Mouse (Mus musculus): ENCODE results near the gene Enc1. TPM values are rescaled to one million over a fixed set of nuclear protein-coding genes. Genes with fewer than 3 reads are reported as not detected.

The Enc1 gene
- polyA plus RNA-seq, 1 experiment from 2014 or later = 143 TPM

DNA sequence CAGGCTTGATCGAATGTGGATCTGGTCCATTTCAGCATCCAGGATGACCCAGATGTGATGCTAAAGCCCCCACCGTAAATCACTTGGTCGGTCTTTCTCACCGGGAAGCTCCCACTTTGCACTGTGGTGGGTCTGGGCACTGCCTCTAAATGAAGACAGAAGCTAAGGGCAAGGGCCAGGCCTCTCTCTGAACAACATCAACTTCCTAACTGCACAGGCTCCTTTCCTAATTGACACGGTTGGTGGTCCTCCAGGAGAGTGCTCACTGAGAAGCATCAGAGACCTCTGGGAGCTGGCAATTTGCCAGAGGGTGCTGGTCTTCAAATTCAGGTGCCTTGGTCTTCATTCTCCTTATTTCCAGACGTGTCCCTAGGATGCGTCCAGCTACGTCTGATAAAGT is 17.0 kb upstream of the Enc1 start:
- H3K9ac ChIP-seq (replicated peaks; ENCODE audit: low read depth, low read length) = no peak overlapping the region
- no peaks in the 10 kb centered on the region for H3K36me3 ChIP-seq (ENCODE audit: control insufficient read depth, insufficient read depth)
- no peak overlapping the region for H3K4me3 ChIP-seq (replicated peaks; ENCODE audit: low read length)
- H3K27me3 ChIP-seq (replicated peaks; ENCODE audit: control insufficient read depth, insufficient read depth, low read length) = no peaks in the 10 kb centered on the region
- H3K9me3 ChIP-seq (ENCODE audit: control insufficient read depth, low read length) = no peaks in the 10 kb centered on the region
- no peak for ATAC-seq
- no peak overlapping the region for H3K27ac ChIP-seq (ENCODE audit: low read length)
- 84% methylated on average over 8 of the region's 8 CpGs for WGBS
- H3K4me2 ChIP-seq (ENCODE audit: low read length) = no peak overlapping the region
- H3K4me1 ChIP-seq (replicated peaks; ENCODE audit: control insufficient read depth, insufficient read depth, low read length) = no peaks in the 10 kb centered on the region

DNA sequence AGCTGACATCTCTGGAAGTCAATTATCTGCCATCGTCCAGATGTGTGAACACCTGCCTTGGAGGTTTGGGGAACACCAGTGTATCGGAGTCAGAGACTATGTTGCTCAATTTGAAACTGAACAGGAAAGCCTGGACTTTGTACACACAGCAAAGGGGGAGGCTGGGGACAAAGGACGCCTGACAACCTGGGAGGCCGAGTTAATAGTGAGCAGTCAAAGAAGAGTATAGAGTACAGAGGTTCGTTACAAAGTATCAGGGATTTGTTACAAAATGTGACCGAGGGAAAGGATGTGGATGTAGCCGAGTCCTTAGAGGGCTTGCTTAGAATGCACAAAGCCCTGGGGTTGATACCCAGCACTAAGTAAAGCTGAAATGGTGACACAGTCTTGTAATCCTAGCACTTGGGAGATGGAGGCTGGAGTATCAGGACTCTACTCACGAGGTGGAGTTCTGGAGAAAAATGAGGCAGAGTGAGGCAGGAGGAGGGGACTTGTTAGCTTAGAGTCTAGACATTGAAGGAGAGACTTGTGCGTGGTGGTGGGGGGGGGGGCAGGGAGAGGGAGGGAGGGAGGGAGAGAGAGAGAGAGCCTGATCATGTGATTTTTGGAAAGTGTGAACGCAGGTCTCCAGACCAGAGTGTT is 16.4 kb upstream of the Enc1 start:
- no peak overlapping the region for H3K9ac ChIP-seq (replicated peaks; ENCODE audit: low read depth, low read length)
- ATAC-seq = no peak
- H3K4me1 ChIP-seq (replicated peaks; ENCODE audit: control insufficient read depth, insufficient read depth, low read length) = no peaks in the 10 kb centered on the region
- H3K4me3 ChIP-seq (replicated peaks; ENCODE audit: low read length) = no peak overlapping the region
- no peak overlapping the region for H3K4me2 ChIP-seq (ENCODE audit: low read length)
- H3K27me3 ChIP-seq (replicated peaks; ENCODE audit: control insufficient read depth, insufficient read depth, low read length) = no peaks in the 10 kb centered on the region
- H3K36me3 ChIP-seq (ENCODE audit: control insufficient read depth, insufficient read depth) = no peaks in the 10 kb centered on the region
- H3K27ac ChIP-seq (ENCODE audit: low read length) = no peak overlapping the region
- no peaks in the 10 kb centered on the region for H3K9me3 ChIP-seq (ENCODE audit: control insufficient read depth, low read length)
- WGBS = 57% methylated on average over 10 of the region's 10 CpGs

DNA sequence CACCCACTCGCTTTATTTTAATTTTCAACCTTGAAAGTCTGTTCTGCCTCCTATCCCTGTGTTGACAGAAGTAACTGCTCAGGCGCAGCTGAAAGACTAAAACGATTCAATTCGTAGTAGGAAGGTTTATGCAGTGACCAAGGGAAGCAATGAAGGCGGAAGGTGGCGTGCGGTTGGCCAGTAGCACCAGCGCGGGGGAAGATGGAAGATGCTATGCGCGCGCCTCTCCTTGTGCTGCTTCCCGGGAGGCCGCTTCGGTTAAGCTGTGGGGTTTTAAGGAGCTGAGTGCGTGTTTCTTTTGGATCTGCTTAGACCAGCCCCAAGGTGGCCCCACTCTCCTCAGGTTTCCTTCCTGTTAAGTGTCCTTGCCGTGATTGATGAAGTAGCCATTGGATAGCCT is 15.8 kb upstream of the Enc1 start:
- WGBS = 83% methylated on average over 17 of the region's 17 CpGs
- H3K27me3 ChIP-seq (replicated peaks; ENCODE audit: control insufficient read depth, insufficient read depth, low read length) = no peaks in the 10 kb centered on the region

DNA sequence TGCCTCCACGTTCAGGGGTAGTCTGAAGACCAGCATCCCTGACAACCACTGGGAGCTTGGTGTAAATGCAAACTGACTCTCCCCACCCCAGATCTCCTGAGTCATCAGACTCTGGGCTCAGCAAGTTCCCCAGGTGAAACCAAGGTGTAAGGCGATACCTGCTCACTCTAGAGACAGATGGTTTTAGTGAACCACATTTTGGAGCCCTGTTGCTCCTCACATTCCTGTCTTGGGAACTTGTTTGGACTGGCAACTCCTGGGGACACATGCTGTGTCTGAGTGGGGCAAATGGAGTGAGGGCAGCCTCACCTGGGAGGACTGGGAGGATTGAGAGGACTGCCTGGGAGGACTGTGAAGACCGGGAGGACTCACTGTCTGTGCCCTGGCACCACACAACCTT is 13.1 kb upstream of the Enc1 start:
- Histone ChIP-seq H3K9ac (replicated peaks; ENCODE audit: low read depth, low read length) (no peak overlapping the region), H3K4me3 (replicated peaks; ENCODE audit: low read length) (no peak overlapping the region), H3K9me3 (ENCODE audit: control insufficient read depth, low read length) (no peaks in the 10 kb centered on the region), H3K4me1 (replicated peaks; ENCODE audit: control insufficient read depth, insufficient read depth, low read length) (no peaks in the 10 kb centered on the region), H3K27ac (ENCODE audit: low read length) (no peak overlapping the region), H3K36me3 (ENCODE audit: control insufficient read depth, insufficient read depth) (no peaks in the 10 kb centered on the region), H3K27me3 (replicated peaks; ENCODE audit: control insufficient read depth, insufficient read depth, low read length) (no peaks in the 10 kb centered on the region), H3K4me2 (ENCODE audit: low read length) (no peak overlapping the region)
- ATAC-seq = no peak
- 95% methylated on average over 3 of the region's 3 CpGs for WGBS

More for the DNA sequence above, 15.8 kb upstream of the Enc1 start:
- H3K9me3 ChIP-seq (ENCODE audit: control insufficient read depth, low read length) = no peaks in the 10 kb centered on the region
- H3K4me3 ChIP-seq (replicated peaks; ENCODE audit: low read length) = no peak overlapping the region
- no peak for ATAC-seq
- H3K4me1 ChIP-seq (replicated peaks; ENCODE audit: control insufficient read depth, insufficient read depth, low read length) = no peaks in the 10 kb centered on the region
- H3K36me3 ChIP-seq (ENCODE audit: control insufficient read depth, insufficient read depth) = no peaks in the 10 kb centered on the region
- H3K9ac ChIP-seq (replicated peaks; ENCODE audit: low read depth, low read length) = no peak overlapping the region
- H3K27ac ChIP-seq (ENCODE audit: low read length) = no peak overlapping the region
- no peak overlapping the region for H3K4me2 ChIP-seq (ENCODE audit: low read length)

DNA sequence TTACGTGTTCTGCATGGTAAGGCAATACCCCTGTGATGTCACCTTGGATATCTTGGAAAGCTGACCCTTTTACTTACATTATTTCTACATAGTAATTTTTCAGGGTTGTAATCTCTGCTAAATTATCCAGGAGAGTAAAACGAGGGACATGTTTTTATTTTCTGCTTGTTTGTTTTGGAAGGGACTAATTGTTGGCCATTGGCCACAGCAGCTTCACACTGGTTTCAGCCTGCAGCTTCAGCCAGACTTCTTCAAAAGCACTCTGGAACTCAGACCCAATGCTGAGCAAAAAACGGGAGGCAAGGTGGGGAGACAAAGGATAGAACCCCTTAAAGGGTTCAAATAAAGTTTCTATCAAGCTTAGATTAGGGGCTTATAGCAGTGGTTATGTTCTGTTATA is 10.8 kb upstream of the Enc1 start:
- no peak overlapping the region for H3K9ac ChIP-seq (replicated peaks; ENCODE audit: low read depth, low read length)
- no peaks in the 10 kb centered on the region for H3K36me3 ChIP-seq (ENCODE audit: control insufficient read depth, insufficient read depth)
- no peaks in the 10 kb centered on the region for H3K27me3 ChIP-seq (replicated peaks; ENCODE audit: control insufficient read depth, insufficient read depth, low read length)
- peaks cover 4% of the 10 kb centered on the region; the same call in 1 of the 2 replicates for H3K4me1 ChIP-seq (replicated peaks; ENCODE audit: control insufficient read depth, insufficient read depth, low read length)
- WGBS = 66% methylated on average over 3 of the region's 3 CpGs
- no peak overlapping the region for H3K4me2 ChIP-seq (ENCODE audit: low read length)
- no peak overlapping the region for H3K4me3 ChIP-seq (replicated peaks; ENCODE audit: low read length)
- no peak overlapping the region for H3K27ac ChIP-seq (ENCODE audit: low read length)
- no peaks in the 10 kb centered on the region for H3K9me3 ChIP-seq (ENCODE audit: control insufficient read depth, low read length)
- ATAC-seq = no peak

DNA sequence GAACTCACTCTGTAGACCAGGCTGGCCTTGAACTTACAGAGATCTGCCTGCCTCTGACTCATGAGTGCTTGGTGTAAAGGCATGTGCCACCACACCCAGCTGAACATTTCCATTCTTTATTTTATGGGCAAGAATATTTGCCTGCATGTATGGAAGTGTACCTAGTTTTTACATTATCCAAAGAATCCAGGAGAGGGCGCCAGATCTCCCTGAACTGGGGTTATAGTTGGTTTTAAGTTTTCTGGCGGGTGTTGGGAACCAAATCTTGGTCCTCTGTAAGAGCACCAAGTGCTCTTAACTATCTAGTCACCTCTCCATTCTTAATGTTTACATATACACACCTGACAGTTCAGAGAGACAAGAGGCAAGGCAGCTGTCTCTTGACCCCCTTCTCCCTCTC is 7.8 kb upstream of the Enc1 start:
- Histone ChIP-seq H3K4me3 (replicated peaks; ENCODE audit: low read length) (no peak overlapping the region), H3K9ac (replicated peaks; ENCODE audit: low read depth, low read length) (no peak overlapping the region), H3K36me3 (ENCODE audit: control insufficient read depth, insufficient read depth) (no peaks in the 10 kb centered on the region), H3K27ac (ENCODE audit: low read length) (no peak overlapping the region), H3K27me3 (replicated peaks; ENCODE audit: control insufficient read depth, insufficient read depth, low read length) (no peaks in the 10 kb centered on the region), H3K4me1 (replicated peaks; ENCODE audit: control insufficient read depth, insufficient read depth, low read length) (peaks cover 10% of the 10 kb centered on the region), H3K4me2 (ENCODE audit: low read length) (no peak overlapping the region), H3K9me3 (ENCODE audit: control insufficient read depth, low read length) (no peaks in the 10 kb centered on the region)
- no peak for ATAC-seq
- 84% methylated on average over 2 of the region's 2 CpGs for WGBS

- H3K4me1 ChIP-seq (replicated peaks; ENCODE audit: control insufficient read depth, insufficient read depth, low read length) = peaks cover 24% of the 10 kb centered on the region
- H3K9me3 ChIP-seq (ENCODE audit: control insufficient read depth, low read length) = no peaks in the 10 kb centered on the region
- no peaks in the 10 kb centered on the region for H3K36me3 ChIP-seq (ENCODE audit: control insufficient read depth, insufficient read depth)
- peak overlapping the region; percentile 57 for H3K9ac ChIP-seq (replicated peaks; ENCODE audit: low read depth, low read length)
- no peaks in the 10 kb centered on the region for H3K27me3 ChIP-seq (replicated peaks; ENCODE audit: control insufficient read depth, insufficient read depth, low read length)
- WGBS = 20% methylated on average over 17 of the region's 17 CpGs
- peak overlapping the region; percentile 40 for H3K4me3 ChIP-seq (replicated peaks; ENCODE audit: low read length)
- peak; percentile 76 for ATAC-seq
- peak overlapping the region; percentile 59 for H3K4me2 ChIP-seq (ENCODE audit: low read length)
- H3K27ac ChIP-seq (ENCODE audit: low read length) = no peak overlapping the region
Observed at GRCm38 (mm10) chr13:97234785-97235417, 6.0 kb upstream of the Enc1 start.

- ATAC-seq = no peak
Observed at GRCm38 (mm10) chr13:97235911-97236310, 5.0 kb upstream of the Enc1 start.

DNA sequence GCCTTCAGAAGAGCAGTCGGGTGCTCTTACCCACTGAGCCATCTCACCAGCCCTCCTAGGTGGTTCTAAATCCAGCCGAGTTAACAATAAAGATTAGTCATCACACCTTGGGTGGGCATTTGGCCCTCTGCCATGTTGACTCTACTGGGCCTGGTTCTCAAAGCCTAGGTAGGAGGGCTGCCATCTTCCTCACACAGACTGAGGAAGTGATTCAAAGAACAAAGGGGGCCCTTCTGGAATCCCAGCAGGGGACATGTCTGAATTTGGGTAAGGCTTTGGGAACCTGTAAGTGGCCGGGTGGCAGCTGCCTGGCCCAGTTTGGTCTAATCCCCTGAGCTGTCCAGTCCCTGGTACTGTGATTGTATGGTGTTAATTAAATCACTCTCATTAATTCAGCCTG is 3.2 kb upstream of the Enc1 start:
- no peak overlapping the region for H3K4me3 ChIP-seq (replicated peaks; ENCODE audit: low read length)
- no peaks in the 10 kb centered on the region for H3K9me3 ChIP-seq (ENCODE audit: control insufficient read depth, low read length)
- 11% methylated on average over 3 of the region's 3 CpGs for WGBS
- H3K27ac ChIP-seq (ENCODE audit: low read length) = peak overlapping the region; percentile 99
- ATAC-seq = peak; percentile 10; the same call in 1 of the 2 replicates
- no peak overlapping the region for H3K9ac ChIP-seq (replicated peaks; ENCODE audit: low read depth, low read length)
- no peak overlapping the region for H3K4me2 ChIP-seq (ENCODE audit: low read length)
- H3K4me1 ChIP-seq (replicated peaks; ENCODE audit: control insufficient read depth, insufficient read depth, low read length) = peaks cover 29% of the 10 kb centered on the region
- no peaks in the 10 kb centered on the region for H3K27me3 ChIP-seq (replicated peaks; ENCODE audit: control insufficient read depth, insufficient read depth, low read length)
- no peaks in the 10 kb centered on the region for H3K36me3 ChIP-seq (ENCODE audit: control insufficient read depth, insufficient read depth)

More at GRCm38 (mm10) chr13:97235911-97236310, 5.0 kb upstream of the Enc1 start:
- Histone ChIP-seq H3K36me3 (ENCODE audit: control insufficient read depth, insufficient read depth) (no peaks in the 10 kb centered on the region), H3K4me3 (replicated peaks; ENCODE audit: low read length) (no peak overlapping the region), H3K4me2 (ENCODE audit: low read length) (no peak overlapping the region), H3K27ac (ENCODE audit: low read length) (peak overlapping the region; percentile 42), H3K9ac (replicated peaks; ENCODE audit: low read depth, low read length) (no peak overlapping the region), H3K4me1 (replicated peaks; ENCODE audit: control insufficient read depth, insufficient read depth, low read length) (peaks cover 29% of the 10 kb centered on the region), H3K9me3 (ENCODE audit: control insufficient read depth, low read length) (no peaks in the 10 kb centered on the region), H3K27me3 (replicated peaks; ENCODE audit: control insufficient read depth, insufficient read depth, low read length) (no peaks in the 10 kb centered on the region)
- WGBS = 19% methylated on average over 6 of the region's 6 CpGs
